8 mouse cellular contexts compared by ENCODE assay signal in genomic region chr6:37439676-37440490, GRCm38 (mm10). TPM values are rescaled to one million over a fixed set of nuclear protein-coding genes. Genes with fewer than 3 reads are reported as not detected.
DNase-seq lines count a peak whose midpoint lies in the region; ATAC-seq and TF ChIP-seq lines count a peak whose summit lies in the region.

No protein-coding gene starts in this region.

- DNase-seq in liver, adult 2 months (ENCODE audit: extremely low read depth, low read depth, low spot score): no peak
- no peak for DNase-seq in liver
- no peak for DNase-seq in forebrain, embryonic 10.5 days (ENCODE audit: extremely low spot score, low spot score)
- DNase-seq in frontal cortex, postnatal 14 days (ENCODE audit: low spot score in 2 of 2): no peak
- no peak for DNase-seq in frontal cortex, postnatal 25 days (ENCODE audit: low spot score in 2 of 2)

- H3K9ac ChIP-seq in liver, adult 2 months (ENCODE audit: low read depth, low read length): peak overlapping the region; percentile 51
- peak overlapping the region; percentile 85 for H3K9ac ChIP-seq in kidney, embryonic 15.5 days
- no peak overlapping the region for H3K9ac ChIP-seq in midbrain, embryonic 13.5 days (replicated peaks)

- ATAC-seq in kidney, embryonic 15.5 days (replicated peaks; ENCODE audit: low FRiP score): no peak
- no peak for ATAC-seq in midbrain, embryonic 13.5 days
- no peak for ATAC-seq in monocyte, adult 5-6 weeks (replicated peaks; ENCODE audit: insufficient number of reproducible peaks, low FRiP score, low TSS enrichment, poor library complexity, severe bottlenecking)

- H3K36me3 ChIP-seq in liver, adult 2 months (ENCODE audit: control insufficient read depth, insufficient read depth, low read length): 0 out of 2 replicates have a peak, but pooled peaks cover 3% of the 10 kb centered on the region
- H3K36me3 ChIP-seq in forebrain, embryonic 10.5 days (replicated peaks): no peaks in the 10 kb centered on the region
- peaks cover 30% of the 10 kb centered on the region for H3K36me3 ChIP-seq in kidney, embryonic 15.5 days
- H3K36me3 ChIP-seq in midbrain, embryonic 13.5 days: no peaks in the 10 kb centered on the region

- peak overlapping the region; percentile 69; the same call in 1 of the 2 replicates for H3K4me3 ChIP-seq in liver, adult 2 months (ENCODE audit: insufficient read depth, low read depth, low read length)
- H3K4me3 ChIP-seq in forebrain, embryonic 10.5 days: peak overlapping the region; percentile 84
- peak overlapping the region; percentile 84 for H3K4me3 ChIP-seq in kidney, embryonic 15.5 days (replicated peaks)
- H3K4me3 ChIP-seq in midbrain, embryonic 13.5 days (replicated peaks): peak overlapping the region; percentile 78

- peaks cover 29% of the 10 kb centered on the region for H3K79me2 ChIP-seq in liver, adult 2 months (ENCODE audit: control insufficient read depth, insufficient read depth, low read length)

- no peaks in the 10 kb centered on the region; the same call in 1 of the 2 replicates for H3K9me3 ChIP-seq in forebrain, embryonic 10.5 days
- no peaks in the 10 kb centered on the region for H3K9me3 ChIP-seq in kidney, embryonic 15.5 days (replicated peaks)
- H3K9me3 ChIP-seq in midbrain, embryonic 13.5 days: no peaks in the 10 kb centered on the region

- no peak for TF ChIP-seq CTCF in liver, adult 2 months (IDR thresholded peaks at IDR 0.05; ENCODE audit: low read depth, low read length)

- H3K4me2 ChIP-seq in kidney, embryonic 15.5 days: peak overlapping the region; percentile 80
- H3K4me2 ChIP-seq in midbrain, embryonic 13.5 days (replicated peaks): peak overlapping the region; percentile 94

- H3K27me3 ChIP-seq in liver, adult 2 months (ENCODE audit: control insufficient read depth, insufficient read depth, low read length): no peaks in the 10 kb centered on the region
- H3K27me3 ChIP-seq in forebrain, embryonic 10.5 days (ENCODE audit: poor library complexity, severe bottlenecking): peaks cover 9% of the 10 kb centered on the region; the same call in 1 of the 2 replicates
- H3K27me3 ChIP-seq in kidney, embryonic 15.5 days: no peaks in the 10 kb centered on the region
- H3K27me3 ChIP-seq in midbrain, embryonic 13.5 days: peaks cover 6% of the 10 kb centered on the region

- H3K27ac ChIP-seq in liver, adult 2 months (replicated peaks; ENCODE audit: insufficient read depth, low read depth, low read length): peak overlapping the region; percentile 50
- peak overlapping the region; percentile 67 for H3K27ac ChIP-seq in forebrain, embryonic 10.5 days
- peak overlapping the region; percentile 93 for H3K27ac ChIP-seq in kidney, embryonic 15.5 days
- H3K27ac ChIP-seq in midbrain, embryonic 13.5 days: no peak overlapping the region

- TF ChIP-seq POLR2A in liver, adult 2 months (IDR thresholded peaks at IDR 0.05; ENCODE audit: extremely low read depth, insufficient read depth, low read length): no peak

- 49% methylated on average over 13 of the region's 13 CpGs for WGBS in liver, adult 2 months
- WGBS in forebrain, embryonic 10.5 days: 60% methylated on average over 13 of the region's 13 CpGs
- WGBS in kidney, embryonic 15.5 days: 28% methylated on average over 13 of the region's 13 CpGs
- WGBS in midbrain, embryonic 13.5 days: 60% methylated on average over 13 of the region's 13 CpGs

- peaks cover 14% of the 10 kb centered on the region for H3K4me1 ChIP-seq in liver, adult 2 months (ENCODE audit: control insufficient read depth, insufficient read depth, low read length)
- H3K4me1 ChIP-seq in forebrain, embryonic 10.5 days: peaks cover 30% of the 10 kb centered on the region
- peaks cover 57% of the 10 kb centered on the region for H3K4me1 ChIP-seq in kidney, embryonic 15.5 days
- H3K4me1 ChIP-seq in midbrain, embryonic 13.5 days (replicated peaks): peaks cover 25% of the 10 kb centered on the region

RNA-seq across cellular contexts. Expression of gene Creb3l2, which starts 2.1 kb away (rescaled TPM):
- total RNA-seq in liver, adult 2 months (2014; rRNA removed): 2.7 and 4.4 TPM in 2 replicates
- 5.1 and 6.6 TPM in 2 replicates for polyA plus RNA-seq in liver, adult 2 months (2012; rRNA removed)
- 5.2 and 5.9 TPM in 2 replicates for polyA plus RNA-seq in forebrain, embryonic 10.5 days (2016; fragmentation: Nextera tagmentation; extraction: Ambion mirVana)
- polyA plus RNA-seq in kidney, embryonic 15.5 days (2015; fragmentation: Nextera tagmentation; extraction: Ambion mirVana): 31.1 and 31.4 TPM in 2 replicates
- 2.6 and 3.3 TPM in 2 replicates for polyA plus RNA-seq in midbrain, embryonic 13.5 days (2015; fragmentation: Nextera tagmentation; extraction: Ambion mirVana)
- total RNA-seq in monocyte, adult 5-6 weeks (2017): 2.9 to 3.8 TPM (median 2.9 TPM) in 3 replicates
